Mouse (Mus musculus): ENCODE measurements around the gene Cttnbp2.

GRCm38 (mm10) chr6:18559019-18559418 lies 44.4 kb upstream of the Cttnbp2 start:
- TF ChIP-seq EP300 (IDR thresholded peaks at IDR 0.05; ENCODE audit: low read depth) (no peak), CTCF (IDR thresholded peaks at IDR 0.05; ENCODE audit: low read depth) (no peak)

All from liver, postnatal 0 days (tissue).